Mouse (Mus musculus) regulatory T cell (primary cell): ENCODE data around the gene Zfp790.

Source experiments
- in situ Hi-C: fragments of 300-600 bp; cut with MboI, MseI; formaldehyde crosslinking; loops from one replicate; pipeline ENCODE4 v1.15.1; 2025; ENCODE audit warnings: high pct_unique_total_duplicates

The Zfp790 gene

DNA sequence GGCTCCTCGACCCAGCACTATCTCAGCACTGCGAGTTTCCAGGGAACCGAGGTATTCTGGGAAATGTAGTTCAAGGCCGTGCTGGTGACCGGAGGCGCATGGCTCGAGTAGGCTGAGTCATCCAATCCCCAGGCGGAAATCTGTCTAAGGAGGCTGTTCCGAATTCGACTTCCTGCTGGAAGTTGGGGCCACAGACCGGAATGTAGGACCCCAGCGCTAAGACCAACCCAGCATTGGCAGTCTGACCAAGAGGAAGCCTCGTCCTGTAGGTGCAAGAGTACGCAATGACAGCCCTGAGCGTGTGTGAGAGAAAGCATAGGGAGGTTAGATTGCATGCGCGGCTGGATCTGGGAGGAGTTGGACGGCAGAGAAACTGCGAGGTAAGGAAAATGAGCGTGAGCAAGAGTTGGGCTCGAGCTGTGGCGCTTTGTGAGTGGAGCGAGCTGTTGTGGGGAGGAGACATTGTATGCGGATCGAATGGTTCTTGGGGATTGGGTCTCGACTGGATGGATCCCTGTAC is at the start of gene Zfp790:
Gene Zfp790 (plus strand): TSS at position 205 of the 520 bp plus-strand sequence.
- in situ Hi-C loops: no loop called here

DNA sequence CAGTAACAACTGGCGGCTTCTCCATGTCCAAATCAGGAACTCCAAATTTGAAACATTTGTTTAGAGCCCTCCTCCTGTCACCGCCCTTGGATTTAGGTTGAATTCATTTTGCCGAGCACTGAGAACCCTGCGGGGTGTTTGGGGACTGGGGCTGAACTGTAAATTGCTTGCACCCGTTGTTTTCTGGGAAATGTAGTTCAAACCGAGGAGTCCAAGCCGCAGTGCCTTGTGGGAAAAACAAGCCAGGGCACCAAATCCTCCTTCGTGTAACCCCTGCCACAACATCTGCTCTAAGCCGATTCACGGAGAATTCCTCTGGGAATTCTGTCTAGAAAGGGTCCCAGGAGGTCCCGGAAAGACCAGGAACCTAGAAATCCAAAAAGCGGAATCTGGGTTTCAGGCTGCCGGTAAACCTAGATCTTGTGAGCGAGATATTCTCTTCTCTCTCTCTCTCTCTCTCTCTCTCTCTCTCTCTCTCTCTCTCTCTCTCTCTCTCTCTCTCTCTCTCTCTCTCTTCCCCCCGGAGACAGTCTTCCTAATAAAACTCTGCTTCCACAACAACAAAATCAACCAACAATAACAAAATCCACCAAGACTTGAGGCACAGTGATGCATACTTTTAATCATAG is 48.7 kb upstream of the Zfp790 start:
- in situ Hi-C loops: loop anchor here (5.0 kb wide), 1 partner anchor 45 kb away; no protein-coding TSS in a partner anchor

DNA sequence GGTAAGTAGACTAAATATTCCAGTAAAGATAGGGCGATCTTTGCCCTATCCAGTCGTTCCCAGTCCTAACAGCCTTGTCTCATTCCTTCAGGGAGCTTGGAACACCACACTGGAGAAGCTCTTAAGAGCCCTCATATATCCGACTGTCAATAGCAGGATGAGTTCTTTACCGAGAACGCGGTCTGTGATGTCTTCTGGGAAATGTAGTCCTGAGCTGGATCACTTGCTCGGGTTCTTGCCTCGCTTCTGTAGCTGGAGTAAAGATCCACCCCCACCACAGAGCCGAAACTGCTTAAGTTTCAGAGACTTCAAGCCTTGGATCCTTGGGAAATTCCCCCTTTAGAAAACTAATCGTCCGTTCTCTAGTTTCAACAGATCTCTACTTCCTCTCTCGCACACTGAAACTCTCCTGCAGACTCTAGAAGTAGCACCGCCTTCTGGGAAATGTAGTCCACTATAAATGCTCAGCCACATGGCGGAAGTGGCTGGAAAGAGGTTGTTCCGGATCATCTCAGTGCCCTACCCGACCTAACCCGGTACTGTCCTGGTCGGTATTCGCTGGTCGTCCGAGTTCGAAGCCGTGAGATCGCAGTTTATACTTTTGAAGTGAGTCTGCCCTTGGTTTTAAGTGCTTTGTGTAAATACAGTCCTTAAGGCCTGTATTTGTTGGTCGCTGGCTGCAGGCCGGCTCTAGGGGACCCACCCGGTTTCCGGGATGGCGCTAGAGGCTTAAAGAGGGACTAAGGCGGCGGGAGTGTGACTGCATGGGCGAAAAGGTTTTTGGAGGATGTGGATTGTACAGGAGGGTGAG is 47.6 kb upstream of the Zfp790 start, which contains the start of gene Zfp84:
Gene Zfp84 (plus strand): TSS at position 463 of the 811 bp plus-strand sequence.
- in situ Hi-C loops: loop anchor here (5.0 kb wide), 1 partner anchor 44 kb away; no protein-coding TSS in a partner anchor

DNA sequence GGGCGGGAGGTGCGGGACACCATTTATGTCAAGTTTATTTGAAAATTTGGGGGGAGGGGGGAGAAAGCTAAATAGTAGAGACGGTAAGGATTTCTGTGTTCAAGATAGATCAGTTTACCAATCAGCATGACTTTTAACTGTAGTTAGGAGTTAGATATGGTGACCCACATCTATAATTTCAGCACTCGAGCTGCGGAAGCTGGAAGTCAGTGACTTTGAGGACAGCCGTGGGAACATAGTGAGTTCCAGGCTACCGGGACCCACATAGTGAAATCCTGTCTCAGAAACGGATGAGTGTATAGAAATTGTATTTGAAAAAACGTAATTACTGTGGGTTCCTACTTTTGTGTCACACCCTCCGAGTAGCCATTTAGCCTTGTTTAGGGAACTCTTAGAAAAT is 46.9 kb upstream of the Zfp790 start:
- in situ Hi-C loops: loop anchor here (5.0 kb wide), 1 partner anchor 43 kb away; no protein-coding TSS in a partner anchor

DNA sequence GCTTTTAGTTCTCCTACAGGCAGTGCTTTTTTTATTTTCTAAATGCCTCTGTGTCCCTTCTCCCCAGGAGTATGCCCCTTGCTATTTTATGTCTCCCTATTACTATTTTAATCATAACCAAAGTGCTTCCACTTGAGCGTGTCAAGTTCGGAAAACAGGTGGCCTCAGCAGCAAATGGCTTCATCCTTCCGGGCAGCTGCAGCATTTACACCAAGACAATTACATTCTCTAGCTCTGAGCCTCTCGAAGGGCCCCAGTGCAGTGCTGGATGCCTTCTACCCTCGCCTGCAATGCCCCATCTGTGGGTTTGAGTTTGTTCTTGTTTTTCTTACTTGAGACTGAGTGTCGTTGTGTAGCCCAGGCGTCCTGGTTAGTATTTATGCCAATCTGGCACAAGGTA is 42.4 kb upstream of the Zfp790 start:
- in situ Hi-C loops: no loop called here

DNA sequence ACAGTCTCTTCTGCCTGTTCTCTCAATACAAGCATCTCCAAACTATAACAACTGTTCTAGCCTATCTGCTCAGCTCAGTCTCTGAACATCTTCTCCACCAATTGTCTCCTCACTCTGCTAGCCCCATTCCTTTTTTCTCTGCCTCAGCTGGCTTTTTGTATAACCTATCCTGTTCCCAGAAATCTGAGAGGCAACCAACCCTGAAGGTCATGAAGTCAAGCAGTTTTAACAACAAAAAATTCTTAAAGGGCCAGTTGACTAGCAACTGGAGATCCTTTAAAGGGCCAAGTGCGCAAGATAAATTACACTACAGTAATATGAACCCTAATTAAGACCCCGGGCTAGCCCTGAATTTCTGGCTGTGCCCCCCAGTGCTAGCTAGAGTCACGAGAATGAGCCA is 41.5 kb upstream of the Zfp790 start:
- in situ Hi-C loops: no loop called here

DNA sequence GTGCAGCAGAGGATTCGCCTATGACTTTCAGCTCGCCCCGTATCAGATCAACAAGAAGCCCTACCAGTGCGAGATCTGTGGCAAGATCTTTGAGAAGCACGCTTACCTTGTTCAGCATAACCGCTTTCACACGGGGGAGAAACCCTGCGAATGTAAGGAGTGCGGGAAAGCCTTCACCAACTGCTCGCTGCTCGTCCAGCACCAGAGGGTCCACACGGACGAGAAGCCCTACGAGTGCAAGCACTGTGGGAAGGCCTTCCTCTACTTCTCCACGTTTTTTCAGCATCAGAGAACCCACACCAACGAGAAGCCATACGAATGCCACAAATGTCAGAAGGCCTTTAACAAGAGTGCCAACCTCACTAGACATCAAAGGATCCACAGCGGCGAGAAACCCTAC is 39.3 kb upstream of the Zfp790 start:
- in situ Hi-C loops: no loop called here

DNA sequence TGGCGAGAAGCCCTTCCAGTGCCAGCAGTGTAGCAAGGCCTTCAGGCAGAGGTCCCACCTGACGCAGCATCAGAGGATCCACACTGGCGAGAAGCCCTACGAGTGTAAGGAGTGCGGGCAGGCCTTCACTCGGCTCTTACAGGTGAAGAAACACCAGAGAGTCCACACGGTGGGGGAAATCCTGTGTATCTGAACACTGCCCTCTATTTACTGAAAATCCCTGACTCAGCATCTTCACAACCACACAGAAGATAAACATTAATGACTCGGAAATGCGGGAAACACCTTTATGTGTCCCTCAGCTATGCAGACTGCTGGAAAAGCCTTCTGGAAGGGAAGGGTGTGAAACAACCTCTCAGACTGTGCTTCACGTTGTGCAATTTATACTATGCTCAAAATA is 38.5 kb upstream of the Zfp790 start:
- in situ Hi-C loops: no loop called here

DNA sequence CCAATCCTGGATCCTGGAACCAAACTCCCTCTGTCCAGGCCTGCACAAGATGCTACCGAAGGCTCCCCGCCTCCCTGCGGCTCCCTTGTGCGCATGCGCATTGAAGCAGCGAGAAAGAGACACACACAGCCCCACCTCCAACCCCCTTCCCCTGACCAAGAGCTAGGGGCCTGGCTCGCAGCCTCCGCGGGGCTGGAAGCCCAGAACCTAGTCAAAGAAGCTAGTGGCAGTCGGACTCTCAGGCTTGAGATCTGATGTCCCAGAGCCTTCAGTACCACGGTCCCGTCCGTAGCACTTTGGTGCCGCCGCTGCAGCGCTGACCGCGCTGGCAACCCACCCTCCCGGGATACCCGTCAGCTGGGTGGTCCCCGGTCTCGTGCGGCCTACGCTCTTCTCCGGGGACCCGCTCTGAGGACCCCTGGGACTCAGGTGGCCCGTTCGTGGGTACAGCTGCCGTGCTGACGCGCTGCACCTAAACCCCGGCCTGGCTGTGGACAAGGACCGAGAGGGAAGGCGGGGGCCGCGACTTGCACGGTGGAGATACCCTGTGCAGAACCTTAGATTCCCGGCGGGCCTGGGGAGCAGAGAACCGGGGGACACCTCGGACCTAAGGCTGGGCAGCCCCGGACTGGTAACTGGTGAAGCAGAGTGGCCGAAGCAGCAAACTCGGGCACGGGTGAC is 31.9 kb upstream of the Zfp790 start, which contains the start of gene Zfp30:
Gene Zfp30 (plus strand): TSS at position 128 of the 681 bp plus-strand sequence.
- in situ Hi-C loops: no loop called here

DNA sequence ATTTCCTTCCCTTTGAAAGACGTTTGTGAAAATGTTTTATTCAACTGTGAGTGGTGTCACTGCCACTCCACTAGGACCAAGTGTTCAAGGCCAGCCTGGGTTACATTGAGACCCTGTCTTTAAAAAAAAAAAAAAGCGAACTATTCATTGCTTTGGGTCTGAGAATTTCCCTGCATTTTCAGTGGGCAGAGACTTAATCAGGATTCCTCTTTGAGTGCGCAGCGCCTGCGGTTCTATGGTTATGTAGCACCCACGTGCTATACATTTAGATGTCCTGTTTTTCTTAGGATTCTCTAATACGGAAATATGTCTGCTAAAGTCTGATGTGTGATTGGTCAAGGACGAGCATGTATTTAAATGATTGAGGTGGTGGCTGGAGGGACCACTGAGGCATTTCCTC is 30.9 kb upstream of the Zfp790 start:
- in situ Hi-C loops: no loop called here

DNA sequence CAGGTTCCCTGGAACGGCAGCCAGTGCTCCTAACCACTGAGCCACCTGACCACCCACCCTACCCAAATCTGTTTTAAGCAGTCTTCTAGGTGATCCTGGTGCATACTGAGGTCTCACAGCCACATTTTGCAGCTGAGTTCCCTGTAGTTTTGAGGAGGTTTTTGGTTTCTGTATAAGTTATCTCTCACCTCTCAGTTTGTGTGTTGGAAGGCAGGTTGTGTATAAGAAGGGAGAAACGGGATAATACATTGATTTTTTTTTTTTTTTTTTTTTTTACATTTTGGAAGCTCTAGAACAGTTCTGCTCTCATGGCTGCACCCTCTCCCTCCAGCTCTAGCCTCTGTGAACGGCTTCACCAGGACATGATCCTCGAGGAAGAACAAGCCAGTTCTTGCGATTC is 30.0 kb upstream of the Zfp790 start:
- in situ Hi-C loops: no loop called here

DNA sequence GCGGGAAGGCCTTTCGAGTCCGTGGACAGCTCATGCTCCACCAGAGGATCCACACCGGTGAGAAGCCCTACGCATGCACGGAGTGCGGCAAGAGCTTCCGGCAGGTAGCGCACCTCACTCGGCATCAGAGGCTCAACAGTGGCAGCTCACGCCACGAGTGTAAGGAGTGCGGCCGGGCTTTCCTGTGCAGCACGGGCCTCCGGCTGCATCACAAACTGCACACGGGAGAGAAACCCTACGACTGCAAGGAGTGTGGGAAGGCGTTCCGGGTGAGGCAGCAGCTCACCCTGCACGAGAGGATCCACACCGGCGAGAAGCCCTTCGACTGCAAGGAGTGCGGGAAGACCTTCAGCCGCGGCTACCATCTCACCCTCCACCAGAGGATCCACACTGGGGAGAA is 23.0 kb upstream of the Zfp790 start:
- in situ Hi-C loops: no loop called here

DNA sequence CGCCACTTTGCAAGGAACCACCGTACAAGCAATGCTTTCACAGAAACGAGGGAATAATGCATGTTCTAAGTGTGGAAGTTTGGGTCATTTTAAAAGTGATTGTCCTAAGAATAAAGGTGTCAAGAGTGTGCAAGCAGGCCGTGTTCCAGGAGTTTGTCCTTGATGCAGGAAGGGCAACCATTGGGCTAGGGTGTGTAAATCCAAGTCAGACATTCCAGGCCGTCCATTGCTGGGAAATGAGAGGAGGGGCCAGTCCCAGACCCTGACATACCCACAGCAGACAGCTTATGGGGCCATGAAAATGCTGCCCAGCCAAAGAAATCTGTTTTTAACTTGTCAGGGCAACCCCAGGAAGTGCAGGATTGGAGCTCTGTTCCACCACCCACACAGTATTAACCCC is 8.9 kb upstream of the Zfp790 start:
- in situ Hi-C loops: no loop called here

DNA sequence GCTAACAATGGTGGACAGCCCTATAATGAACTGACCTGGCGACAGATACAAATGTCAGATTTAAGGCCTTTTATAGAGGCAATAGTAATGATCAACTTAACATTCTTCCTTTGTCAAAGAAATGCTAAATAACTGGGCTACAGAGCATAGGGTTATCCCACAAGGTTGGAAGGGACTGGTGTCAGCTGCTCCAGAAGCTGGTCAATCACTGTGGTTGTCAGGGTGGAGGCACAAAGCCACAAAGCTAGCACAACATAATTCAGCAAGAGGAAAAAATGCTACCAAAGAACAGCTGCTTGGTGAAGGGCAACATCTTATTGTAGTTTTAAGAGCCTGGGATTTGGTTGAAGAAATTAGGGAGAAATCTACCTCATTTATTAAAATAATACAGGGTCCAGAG is 3.7 kb upstream of the Zfp790 start:
- in situ Hi-C loops: loop anchor here (5.0 kb wide), 1 partner anchor 45 kb away; the partner anchor contains the start of gene Zfp84

DNA sequence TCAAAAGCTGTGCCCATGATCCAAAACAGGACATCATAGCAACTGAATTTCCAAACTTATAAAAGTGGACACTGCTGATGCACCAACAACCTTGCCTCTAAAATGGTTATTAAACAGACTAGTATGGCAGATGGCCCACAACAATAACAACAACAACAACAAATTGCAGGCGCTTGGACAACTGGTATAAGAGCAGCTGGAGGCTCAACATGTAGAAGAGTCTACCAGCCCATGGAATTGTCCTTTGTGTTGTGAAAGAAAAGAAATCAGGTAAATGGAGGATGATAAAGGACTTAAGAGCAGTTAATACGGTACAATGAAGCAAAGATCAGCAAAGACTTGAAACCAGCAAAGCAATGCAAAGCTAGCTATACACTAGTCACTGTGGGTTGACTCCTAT is 1.5 kb upstream of the Zfp790 start:
- in situ Hi-C loops: loop anchor here (5.0 kb wide), 1 partner anchor 47 kb away; the partner anchor contains the start of gene Zfp84

DNA sequence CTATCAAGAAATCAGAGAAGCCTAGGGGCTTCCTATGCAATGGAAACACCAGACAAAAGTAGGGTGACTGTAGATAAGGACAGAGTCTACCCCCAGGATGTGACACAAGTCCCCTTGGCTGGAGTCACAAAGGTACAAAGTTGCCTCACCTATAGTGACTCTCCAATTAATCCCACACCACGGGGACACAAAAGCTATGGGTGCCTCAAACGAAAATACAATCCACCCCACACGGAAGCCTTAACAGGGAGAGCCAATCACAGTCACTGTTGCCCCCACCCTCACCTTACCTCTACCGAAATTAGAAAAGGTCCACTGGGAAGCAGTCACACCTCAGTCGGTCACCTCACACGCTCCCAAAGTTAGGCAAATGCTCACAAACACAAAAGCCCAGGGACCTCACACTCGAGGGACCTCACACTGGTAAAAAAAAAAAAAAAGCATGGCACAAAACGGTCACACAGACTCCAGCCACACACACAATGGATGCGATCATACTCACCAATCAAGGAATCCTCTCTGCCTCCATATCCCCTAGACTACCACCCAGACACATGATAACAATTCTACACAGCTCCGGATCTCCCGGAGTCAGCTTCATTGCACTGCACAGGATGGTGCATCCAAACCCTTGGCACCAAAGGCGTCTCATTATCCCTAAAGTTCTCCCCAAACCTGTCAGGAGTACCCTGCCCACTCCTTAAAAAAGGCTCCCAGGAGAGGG is 691 bp upstream of the Zfp790 start:
- in situ Hi-C loops: no loop called here

DNA sequence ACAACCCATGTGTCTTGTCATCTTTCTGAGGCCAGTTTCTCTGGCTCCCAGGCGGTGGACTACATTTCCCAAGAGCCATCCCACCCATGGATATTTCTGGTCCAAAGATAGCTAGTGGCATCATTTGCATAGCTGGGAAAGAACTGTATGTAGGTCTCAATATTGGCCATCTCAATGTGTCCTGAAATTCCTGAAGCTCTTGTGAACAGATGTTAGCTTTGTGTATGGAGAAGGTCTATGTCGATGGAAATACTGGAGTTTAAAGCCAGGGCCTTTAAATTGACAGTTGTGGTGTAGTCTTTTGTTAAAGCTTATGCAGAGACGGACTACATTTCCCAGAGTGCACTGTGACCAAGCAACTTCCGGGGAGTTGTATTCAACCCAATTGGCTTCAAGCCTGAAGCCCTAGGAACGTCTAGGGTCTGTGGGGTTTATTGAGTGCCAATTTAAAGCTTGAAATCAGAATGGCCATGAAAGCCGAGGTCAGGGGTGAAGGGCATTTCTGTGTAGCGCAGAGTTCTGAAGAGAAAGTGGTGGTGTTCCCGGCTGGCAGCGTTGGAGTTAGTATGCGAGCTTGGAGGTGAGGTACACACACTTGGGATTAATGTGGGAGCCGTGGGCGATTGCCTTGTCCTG is 2.8 kb downstream of the Zfp790 start:
- in situ Hi-C loops: no loop called here

DNA sequence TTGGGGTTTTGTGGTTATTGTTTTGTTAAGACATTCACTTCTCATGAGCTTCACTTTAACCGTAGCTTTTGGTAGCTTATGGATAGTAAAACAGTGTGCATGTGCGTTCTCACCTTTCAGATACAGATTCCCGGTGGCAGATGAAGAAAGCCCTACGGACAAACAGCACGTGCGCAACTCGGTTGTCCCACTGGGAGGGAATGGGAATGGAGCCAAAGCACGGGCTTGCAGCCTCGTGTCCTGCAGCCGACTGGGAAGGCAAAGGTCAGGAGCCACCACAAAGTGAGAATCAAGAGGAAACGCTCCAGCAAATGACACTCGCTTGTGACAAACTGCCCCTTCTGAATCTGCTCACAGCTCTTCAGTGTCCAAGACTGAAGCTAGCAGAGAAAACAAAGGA is 12.1 kb downstream of the Zfp790 start:
- in situ Hi-C loops: no loop called here

DNA sequence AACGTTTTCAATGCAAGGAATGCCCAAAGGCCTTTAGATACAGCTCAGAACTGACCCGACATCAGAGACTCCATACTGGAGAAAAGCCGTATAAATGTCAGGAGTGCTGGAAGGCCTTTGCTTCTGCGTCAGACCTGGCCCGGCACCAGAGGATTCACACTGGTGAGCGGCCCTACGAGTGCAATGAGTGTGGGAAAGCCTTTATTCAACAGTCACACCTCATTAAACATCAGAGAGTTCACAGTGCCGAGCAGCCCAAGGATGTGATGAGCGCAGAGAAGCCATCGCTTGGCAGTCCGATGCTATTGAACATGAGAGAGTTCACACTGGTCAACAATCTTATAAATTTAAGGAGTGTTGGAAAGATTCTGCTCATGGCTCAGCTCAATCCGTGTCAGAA is 13.9 kb downstream of the Zfp790 start:
- in situ Hi-C loops: no loop called here

DNA sequence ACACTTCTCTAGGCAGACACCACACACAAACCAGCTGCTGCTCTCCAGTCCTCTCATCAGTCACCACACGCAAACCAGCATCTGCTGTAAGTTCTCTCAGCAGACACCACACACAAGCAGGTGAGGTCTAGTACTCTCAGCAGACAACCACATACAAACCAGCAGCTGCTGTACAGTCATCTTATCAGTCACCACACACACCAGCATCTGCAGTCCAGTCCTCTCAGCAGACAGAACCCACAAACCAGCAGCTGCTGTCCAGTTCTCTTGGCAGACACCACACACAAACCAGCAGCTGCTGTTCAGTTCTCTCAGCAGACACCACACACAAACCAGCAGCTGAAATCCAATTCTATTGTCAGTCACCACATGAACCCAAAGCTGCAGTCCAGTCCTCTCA is 20.9 kb downstream of the Zfp790 start:
- in situ Hi-C loops: no loop called here

DNA sequence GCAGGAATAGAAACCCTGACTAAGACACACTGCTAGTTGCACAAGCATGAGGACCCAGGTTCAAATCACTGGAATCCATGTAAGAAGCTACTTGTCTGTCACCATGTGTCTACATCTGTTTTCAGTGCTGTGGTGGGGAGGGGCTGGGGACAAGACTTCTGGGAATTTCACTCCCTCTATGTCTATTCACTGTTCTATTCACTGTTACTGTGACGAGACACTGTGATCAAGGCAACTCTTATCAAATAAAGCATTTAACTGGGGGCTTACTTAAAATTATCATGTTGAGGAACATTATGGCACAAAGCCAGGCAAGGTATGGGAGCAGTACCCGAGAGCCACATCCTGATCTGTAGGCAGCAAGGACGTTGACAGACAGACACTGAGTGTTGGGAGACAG is 23.3 kb downstream of the Zfp790 start:
- in situ Hi-C loops: no loop called here
